Mouse (Mus musculus) embryonic facial prominence, embryonic 14.5 days (tissue): Measurements from ENCODE around the gene Pick1. TPM values are rescaled to one million over a fixed set of nuclear protein-coding genes. Genes with fewer than 3 reads are reported as not detected.
A peak's percentile ranks its signal among the peaks of the same experiment; 100 is the strongest.

Experiments used
- ATAC-seq: fragments of 200-750 bp; cut with Nextera tagmentation; 2 replicates; pipeline ENCODE4 v1.8.0; 2017; ENCODE audit warnings: low read depth, moderate number of reproducible peaks, moderate TSS enrichment
- DNase-seq: peaks from one replicate; pipeline ENCODE4 v3.0.0-alpha.2; 2015; ENCODE audit warnings: low spot score
- H3K27ac ChIP-seq: fragments of 300-500 bp; sonication (generic); replicated peaks from 2 replicates; pipeline ENCODE4 v1.5.1; 2014; ENCODE audit warnings: low read depth, mild to moderate bottlenecking, low read length, moderate library complexity
- H3K27me3 ChIP-seq: fragments of 300-500 bp; sonication (generic); replicated peaks from 2 replicates; pipeline ENCODE4 v1.6.1; 2014; ENCODE audit warnings: low read length; ENCODE audit not compliant: control insufficient read depth, insufficient read depth
- H3K36me3 ChIP-seq: fragments of 300-500 bp; sonication (generic); 2 replicates; pipeline ENCODE4 v1.6.1; 2014; ENCODE audit warnings: low read length, mixed read lengths; ENCODE audit not compliant: control insufficient read depth, insufficient read depth
- H3K4me1 ChIP-seq: fragments of 300-500 bp; sonication (generic); 2 replicates; pipeline ENCODE4 v1.6.1; 2014; ENCODE audit warnings: antibody characterized with exemption, low read length; ENCODE audit not compliant: control insufficient read depth, insufficient read depth
- H3K4me2 ChIP-seq: fragments of 300-500 bp; sonication (generic); 2 replicates; pipeline ENCODE4 v1.6.1; 2014; ENCODE audit warnings: low read depth, mild to moderate bottlenecking, low read length, moderate library complexity, mixed read lengths
- H3K4me3 ChIP-seq: fragments of 300-500 bp; sonication (generic); 2 replicates; pipeline ENCODE4 v1.5.1; 2014; ENCODE audit warnings: low read depth, mild to moderate bottlenecking, low read length
- H3K9ac ChIP-seq: fragments of 300-500 bp; sonication (generic); 2 replicates; pipeline ENCODE4 v1.6.1; 2014; ENCODE audit warnings: low read depth, mild to moderate bottlenecking, low read length, moderate library complexity, mixed read lengths
- H3K9me3 ChIP-seq: fragments of 300-500 bp; sonication (generic); 2 replicates; pipeline ENCODE4 v1.6.1; 2016; ENCODE audit warnings: low read length; ENCODE audit not compliant: control insufficient read depth
- WGBS: fragments of 180-500 bp; shearing (Covaris S2); extraction: QIAGEN DNeasy Blood & Tissue Kit; methylation state at CpG from one replicate; pipeline ENCODE4 v1.1.7; 2014; 5-methylcytosine and 5-hydroxymethylcytosine counted together
- polyA plus RNA-seq: library from polyadenylated mRNA; unstranded; fragments of >200 nt; fragmentation: Nextera tagmentation; extraction: Ambion mirVana; gene quantifications from 2 replicates; pipeline ENCODE4 v1.2.1, GENCODE M21; 2014

Pick1 gene
- polyA plus RNA-seq, 1 experiment from 2014 or later = 18.1 TPM

- 3% methylated on average over 20 of the region's 33 CpGs for WGBS
- ATAC-seq (peak; percentile 72), DNase-seq (peak; percentile 85)
- Histone ChIP-seq H3K9ac (peak overlapping the region; percentile 15; the same call in 1 of the 2 replicates), H3K36me3 (no peaks in the 10 kb centered on the region), H3K4me3 (peak overlapping the region; percentile 32), H3K4me1 (peaks cover 3% of the 10 kb centered on the region; the same call in 1 of the 2 replicates), H3K4me2 (peak overlapping the region; percentile 56), H3K27ac (no peak overlapping the region), H3K9me3 (no peaks in the 10 kb centered on the region), H3K27me3 (peaks cover 16% of the 10 kb centered on the region)
Measured at GRCm38 (mm10) chr15:79270317-79271123, 41.5 kb downstream of the Pick1 start.

GRCm38 (mm10) chr15:79271124-79271746, 42.3 kb downstream of the Pick1 start:
- no peak overlapping the region for H3K27ac ChIP-seq
- H3K27me3 ChIP-seq = peaks cover 16% of the 10 kb centered on the region
- ATAC-seq (peak; percentile 19; the same call in 1 of the 2 replicates), DNase-seq (peak; percentile 36)
- no peaks in the 10 kb centered on the region for H3K36me3 ChIP-seq
- H3K4me3 ChIP-seq = peak overlapping the region; percentile 32; the same call in 1 of the 2 replicates
- H3K9ac ChIP-seq = no peak overlapping the region
- H3K9me3 ChIP-seq = no peaks in the 10 kb centered on the region
- peak overlapping the region; percentile 56 for H3K4me2 ChIP-seq
- peaks cover 3% of the 10 kb centered on the region; the same call in 1 of the 2 replicates for H3K4me1 ChIP-seq
- WGBS = 14% methylated on average over 17 of the region's 17 CpGs

GRCm38 (mm10) chr15:79273020-79273419, 44.0 kb downstream of the Pick1 start:
- no peak overlapping the region for H3K27ac ChIP-seq
- H3K4me2 ChIP-seq = no peak overlapping the region
- no peaks in the 10 kb centered on the region for H3K36me3 ChIP-seq
- 51% methylated on average over 10 of the region's 10 CpGs for WGBS
- ATAC-seq = no peak
- H3K27me3 ChIP-seq = peaks cover 13% of the 10 kb centered on the region
- peaks cover 3% of the 10 kb centered on the region; the same call in 1 of the 2 replicates for H3K4me1 ChIP-seq
- DNase-seq = no peak
- no peak overlapping the region for H3K4me3 ChIP-seq
- H3K9me3 ChIP-seq = no peaks in the 10 kb centered on the region
- no peak overlapping the region for H3K9ac ChIP-seq

GRCm38 (mm10) chr15:79277728-79278127, 48.8 kb downstream of the Pick1 start:
- Histone ChIP-seq H3K9ac (no peak overlapping the region), H3K36me3 (no peaks in the 10 kb centered on the region), H3K4me2 (no peak overlapping the region), H3K4me3 (no peak overlapping the region), H3K27me3 (no peaks in the 10 kb centered on the region), H3K4me1 (no peaks in the 10 kb centered on the region), H3K27ac (no peak overlapping the region), H3K9me3 (no peaks in the 10 kb centered on the region)
- 42% methylated on average over 10 of the region's 10 CpGs for WGBS
- ATAC-seq (no peak), DNase-seq (peak; percentile 51)

GRCm38 (mm10) chr15:79280209-79280608, 51.2 kb downstream of the Pick1 start:
- Histone ChIP-seq H3K27ac (no peak overlapping the region), H3K4me2 (no peak overlapping the region), H3K4me1 (no peaks in the 10 kb centered on the region), H3K27me3 (no peaks in the 10 kb centered on the region), H3K9ac (no peak overlapping the region), H3K9me3 (no peaks in the 10 kb centered on the region), H3K36me3 (no peaks in the 10 kb centered on the region), H3K4me3 (no peak overlapping the region)
- no peak for DNase-seq
- no peak for ATAC-seq
- 23% methylated on average over 6 of the region's 6 CpGs for WGBS

GRCm38 (mm10) chr15:79280850-79281249, 51.9 kb downstream of the Pick1 start:
- H3K9ac ChIP-seq = no peak overlapping the region
- no peak overlapping the region for H3K4me3 ChIP-seq
- H3K36me3 ChIP-seq = no peaks in the 10 kb centered on the region
- H3K27me3 ChIP-seq = no peaks in the 10 kb centered on the region
- no peaks in the 10 kb centered on the region for H3K9me3 ChIP-seq
- H3K4me2 ChIP-seq = no peak overlapping the region
- H3K4me1 ChIP-seq = no peaks in the 10 kb centered on the region
- H3K27ac ChIP-seq = no peak overlapping the region
- DNase-seq (no peak), ATAC-seq (no peak)
- 54% methylated on average over 5 of the region's 5 CpGs for WGBS

GRCm38 (mm10) chr15:79281389-79281788, 52.4 kb downstream of the Pick1 start:
- peak; percentile 86 for DNase-seq
- H3K27ac ChIP-seq = no peak overlapping the region
- H3K36me3 ChIP-seq = no peaks in the 10 kb centered on the region
- no peaks in the 10 kb centered on the region for H3K27me3 ChIP-seq
- no peak overlapping the region for H3K4me2 ChIP-seq
- H3K9me3 ChIP-seq = no peaks in the 10 kb centered on the region
- no peak overlapping the region for H3K9ac ChIP-seq
- 100% methylated on average over 1 of the region's 1 CpGs for WGBS
- no peaks in the 10 kb centered on the region for H3K4me1 ChIP-seq
- no peak overlapping the region for H3K4me3 ChIP-seq
- peak; percentile 56; the same call in 1 of the 2 replicates for ATAC-seq

- Histone ChIP-seq H3K4me1 (no peaks in the 10 kb centered on the region), H3K9ac (no peak overlapping the region), H3K36me3 (no peaks in the 10 kb centered on the region), H3K27me3 (no peaks in the 10 kb centered on the region), H3K4me2 (no peak overlapping the region), H3K9me3 (no peaks in the 10 kb centered on the region), H3K27ac (no peak overlapping the region), H3K4me3 (no peak overlapping the region)
- ATAC-seq (no peak), DNase-seq (no peak)
- 72% methylated on average over 5 of the region's 5 CpGs for WGBS
Measured at GRCm38 (mm10) chr15:79282434-79282833, 53.5 kb downstream of the Pick1 start.
